Mouse (Mus musculus) CD4-positive, CD25-positive, alpha-beta regulatory T cell, adult 2 months (primary cell): ENCODE results near the gene Rgs6.

ENCODE experiments used
- DNase-seq: peaks from one replicate; pipeline ENCODE4 v3.0.0-alpha.2; 2012; ENCODE audit warnings: low read depth, low spot score

The Rgs6 gene

DNA sequence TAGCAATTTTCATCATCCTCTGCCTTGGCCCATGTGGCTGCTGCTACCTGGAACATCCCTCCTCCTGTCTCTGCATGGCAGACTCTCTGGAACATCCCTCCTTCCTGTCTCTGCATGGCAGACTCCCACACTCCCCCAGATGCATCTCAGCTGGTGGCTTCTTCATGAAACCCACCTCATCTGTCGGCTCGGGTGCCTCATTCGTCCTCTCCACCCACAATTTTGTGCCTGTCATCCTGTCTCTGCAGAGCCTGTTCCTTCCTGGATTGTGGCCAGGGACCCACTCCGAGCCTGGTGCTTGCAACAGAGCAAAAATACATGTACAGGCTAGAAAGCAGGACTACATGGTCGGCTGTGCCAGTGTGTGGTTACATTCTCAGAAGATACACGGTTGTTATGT lies 168.7 kb downstream of the Rgs6 start:
- DNase-seq = no peak

DNA sequence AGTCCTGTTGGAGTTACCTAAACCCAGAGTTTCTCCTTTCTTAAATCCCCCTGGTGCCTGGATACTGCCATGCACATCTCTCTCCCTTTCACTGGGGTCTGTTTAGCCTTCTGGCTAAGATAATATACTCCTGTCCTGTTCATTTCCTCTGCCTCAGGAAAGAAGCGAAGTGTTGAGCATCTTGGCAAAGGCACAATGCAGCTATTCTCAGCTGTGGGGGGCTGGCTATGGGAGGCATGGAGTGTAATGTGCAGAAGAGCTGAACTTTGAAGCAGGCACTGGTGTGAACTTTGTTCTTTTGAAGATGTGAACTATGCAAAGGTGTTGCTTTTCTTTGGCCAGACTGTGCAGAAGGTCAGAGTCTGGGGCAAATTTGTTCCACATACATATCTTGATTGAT lies 169.3 kb downstream of the Rgs6 start:
- DNase-seq = no peak

DNA sequence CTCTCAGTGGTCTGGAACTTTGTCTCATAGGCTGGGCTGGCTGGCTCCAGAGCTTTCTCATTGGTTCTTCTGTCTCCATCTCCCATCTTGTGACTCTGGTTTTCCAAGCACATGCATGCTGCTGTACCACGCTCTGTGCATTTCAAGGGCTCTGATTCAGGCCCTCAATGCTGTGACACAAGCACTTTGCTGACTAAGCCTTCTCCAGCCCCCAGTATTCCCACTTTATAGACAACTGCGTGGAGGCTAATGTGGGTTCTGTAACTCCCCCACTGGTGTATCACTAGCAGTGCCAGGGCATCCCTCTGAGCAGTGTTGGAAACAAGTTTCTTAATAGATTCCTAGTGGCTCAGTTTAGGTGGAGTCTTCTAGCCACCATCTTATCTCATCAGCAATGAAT lies 174.0 kb downstream of the Rgs6 start:
- DNase-seq = no peak

DNA sequence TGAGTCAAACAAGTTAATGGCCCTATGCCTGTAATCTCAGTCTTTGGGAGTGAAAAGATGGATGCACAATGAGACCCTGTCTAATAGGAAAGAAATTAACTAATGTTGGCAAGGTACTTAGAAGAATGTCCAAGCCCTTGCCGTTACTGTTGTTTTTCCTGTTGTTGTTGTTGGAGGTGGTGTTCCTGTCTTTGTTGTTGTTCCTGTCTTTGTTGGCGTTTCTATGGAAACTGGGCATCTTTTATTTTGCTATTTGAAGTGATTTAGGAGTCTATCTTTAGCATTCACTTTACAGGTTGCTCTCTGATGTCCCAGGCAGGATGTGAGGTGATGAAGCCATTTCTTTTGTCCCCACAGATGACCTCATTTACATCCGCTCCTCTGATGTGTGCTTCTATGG lies 180.6 kb downstream of the Rgs6 start:
- DNase-seq = no peak

DNA sequence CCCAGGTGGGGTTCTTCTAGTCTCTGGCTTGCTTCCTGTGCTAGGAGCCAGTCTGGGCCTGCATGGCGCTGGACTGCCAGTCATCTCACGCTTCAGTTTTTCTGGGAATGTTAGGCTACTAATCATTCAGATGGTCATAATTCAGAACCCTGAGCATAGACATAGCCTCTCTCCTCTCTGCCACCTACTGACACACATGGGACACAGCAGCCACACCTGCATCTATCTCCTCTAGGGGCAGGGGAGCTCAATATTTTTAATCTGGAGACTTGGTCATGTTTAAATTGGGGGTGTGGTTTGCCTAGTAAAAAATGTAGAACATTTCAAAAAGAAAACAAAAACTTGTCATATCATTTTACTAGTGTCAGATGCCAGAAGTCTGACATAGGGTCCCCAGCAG lies 184.1 kb downstream of the Rgs6 start:
- DNase-seq = no peak

DNA sequence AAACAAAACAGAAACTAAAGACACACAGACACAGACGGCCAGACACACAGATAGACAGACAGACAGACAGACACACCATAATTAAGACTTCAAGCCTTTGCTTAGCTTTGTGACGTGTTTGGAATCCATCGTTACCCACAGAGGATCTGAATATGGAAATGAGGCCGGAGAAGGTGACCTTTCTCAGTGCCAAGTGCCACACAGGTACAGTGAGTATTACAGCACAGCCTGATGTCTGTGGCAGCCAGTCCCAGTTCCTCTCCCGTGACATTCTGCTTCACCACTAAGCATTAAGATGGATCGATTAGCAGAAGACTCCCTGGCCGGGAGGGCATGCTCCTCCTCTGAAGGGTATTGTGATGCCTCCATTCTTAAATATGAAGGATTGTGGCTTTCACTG lies 186.5 kb downstream of the Rgs6 start:
- DNase-seq = no peak

DNA sequence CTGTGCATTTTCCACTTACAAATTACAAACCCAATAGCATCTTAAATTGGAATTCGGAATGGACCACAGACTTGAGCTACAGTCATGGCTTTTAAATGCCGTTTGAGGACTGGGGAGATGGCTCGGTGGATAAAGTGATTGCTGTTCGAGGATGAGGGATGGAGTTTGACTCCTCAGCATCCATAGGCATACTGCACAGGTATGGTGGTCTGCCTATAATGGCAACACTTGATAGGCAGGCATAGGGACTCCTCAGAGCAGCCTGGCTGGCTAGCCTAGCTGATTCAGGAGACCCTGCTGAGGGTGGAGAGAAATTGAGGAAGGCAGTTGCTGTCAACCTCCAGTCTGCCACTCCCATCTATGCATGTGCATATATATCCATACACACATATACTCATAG lies 188.6 kb downstream of the Rgs6 start:
- DNase-seq = no peak

DNA sequence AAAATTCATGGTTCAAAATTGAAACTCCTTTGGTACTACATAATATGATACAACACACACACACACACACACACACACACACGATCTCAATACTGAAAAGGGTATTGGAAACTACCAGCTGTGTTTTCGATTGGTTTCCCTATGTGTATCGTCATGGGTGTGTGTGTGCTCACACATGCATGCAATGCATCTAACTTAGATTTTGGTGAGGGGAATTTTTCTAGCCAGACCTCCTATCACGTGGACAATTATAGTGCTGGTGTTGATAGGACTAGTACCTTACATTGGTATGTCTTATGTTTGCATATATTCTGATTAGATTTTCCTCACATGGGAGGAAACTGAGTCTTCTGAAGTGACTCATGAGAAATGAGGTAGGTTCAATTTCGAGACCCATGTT lies 192.8 kb downstream of the Rgs6 start:
- DNase-seq = no peak

DNA sequence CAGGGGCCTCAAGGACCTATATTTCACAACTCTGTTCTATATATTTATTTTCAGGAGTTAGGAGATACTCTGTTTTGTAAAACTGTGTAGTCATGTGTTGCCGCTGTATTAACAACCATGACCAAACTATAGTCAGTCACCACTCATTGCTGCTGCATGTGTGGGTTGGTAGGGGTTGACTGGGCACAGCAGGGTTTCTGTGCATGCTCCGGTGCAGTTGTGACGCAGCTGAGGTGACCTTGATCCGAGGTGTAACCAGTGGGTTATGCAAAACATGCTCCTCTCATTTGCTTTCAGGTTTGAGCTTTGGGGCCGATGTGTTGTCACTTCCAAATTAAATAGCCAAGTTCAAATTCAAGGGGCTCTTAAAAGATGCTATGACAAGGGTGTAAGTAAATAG lies 193.3 kb downstream of the Rgs6 start:
- no peak for DNase-seq

DNA sequence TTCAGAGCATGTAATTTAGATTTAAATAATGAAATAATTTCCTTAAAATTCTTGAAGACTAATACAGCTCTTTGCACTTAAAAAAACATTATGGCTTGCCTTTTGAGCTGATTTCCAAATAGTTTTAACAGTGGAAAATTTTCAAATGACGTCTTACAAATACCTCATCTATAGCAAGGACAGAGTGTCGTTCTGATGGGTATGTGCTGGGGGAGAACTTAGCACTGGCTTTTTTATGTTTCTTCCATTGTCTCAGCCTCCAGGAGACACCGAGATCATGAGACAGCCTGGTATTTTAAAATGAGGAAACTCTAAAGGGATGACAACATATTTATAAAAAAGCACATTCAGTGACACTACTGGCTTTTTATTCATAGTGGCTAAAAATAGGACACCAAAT lies 204.0 kb downstream of the Rgs6 start:
- no peak for DNase-seq

DNA sequence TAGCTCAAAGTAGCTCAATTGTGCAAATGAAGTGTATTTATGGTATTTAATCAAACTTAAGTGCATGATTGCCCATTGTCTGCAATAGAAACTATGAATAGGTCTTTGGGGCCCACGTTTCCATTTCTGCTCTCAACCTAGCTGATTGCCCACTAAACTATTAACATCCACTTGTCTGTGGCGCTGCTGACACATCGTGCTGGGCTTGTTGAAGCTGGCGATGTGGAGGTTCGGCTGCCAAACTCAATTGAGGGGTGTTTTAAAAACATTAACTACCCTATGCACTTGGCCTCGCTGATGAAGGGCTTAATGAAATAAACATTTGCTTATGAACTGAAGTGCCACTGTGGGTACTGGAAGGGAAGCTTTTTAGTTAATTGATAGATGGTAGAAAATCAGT lies 211.8 kb downstream of the Rgs6 start:
- no peak for DNase-seq

DNA sequence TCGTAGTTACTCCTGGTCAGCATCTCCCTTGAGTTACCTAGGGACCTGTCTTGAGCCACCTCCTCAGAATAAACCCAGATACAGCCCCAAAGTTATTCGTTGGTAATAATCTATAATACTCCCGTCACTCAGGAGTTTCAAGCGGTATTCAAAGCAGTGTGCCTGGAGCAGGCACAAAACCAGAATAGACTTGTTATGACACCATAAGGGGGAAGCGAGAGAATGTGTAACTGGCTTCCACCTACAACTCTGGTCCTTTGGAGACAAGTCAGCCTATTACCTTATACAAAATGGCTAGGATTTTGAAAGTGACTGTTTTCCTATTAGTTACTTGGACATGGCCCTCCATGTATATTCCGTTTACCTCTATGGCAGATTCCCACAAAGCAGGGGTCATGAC lies 213.6 kb downstream of the Rgs6 start:
- no peak for DNase-seq

DNA sequence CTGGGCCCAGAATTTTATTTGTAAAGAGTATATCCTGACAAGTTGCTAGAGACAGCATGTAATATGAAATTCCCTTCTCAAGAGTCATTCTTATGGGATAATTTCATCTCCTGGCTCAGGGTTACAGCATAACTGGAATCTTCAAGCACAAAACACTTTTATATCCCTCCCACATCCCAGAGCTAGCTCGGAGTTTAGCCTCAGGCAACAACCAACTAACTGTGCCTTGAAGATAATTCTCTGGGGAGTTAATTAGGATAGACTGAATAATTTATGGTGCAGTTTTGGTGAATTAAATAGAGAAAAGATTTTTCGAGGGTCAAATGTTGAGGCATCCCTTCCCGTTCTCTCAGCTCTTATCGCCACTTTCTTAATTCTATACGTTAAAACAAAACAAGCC lies 214.6 kb downstream of the Rgs6 start:
- no peak for DNase-seq

DNA sequence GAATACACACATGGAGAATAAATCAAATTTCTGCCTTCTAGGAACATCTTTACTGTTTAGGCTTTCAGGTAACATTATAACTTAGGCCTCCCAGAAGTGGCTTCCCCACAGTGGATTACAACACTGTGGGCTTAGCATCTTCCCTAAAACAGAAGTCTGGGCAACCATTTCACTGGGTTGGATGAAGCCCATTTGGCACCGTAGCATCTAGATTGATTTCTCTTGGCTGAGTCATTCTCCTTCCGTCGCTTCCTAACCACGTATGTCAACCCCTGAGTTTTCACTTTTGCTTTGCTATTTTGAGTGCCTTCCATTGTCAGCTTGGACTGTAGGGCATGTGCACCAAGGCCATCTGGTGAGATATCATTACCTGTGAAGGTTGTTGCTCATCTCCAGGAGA lies 217.1 kb downstream of the Rgs6 start:
- no peak for DNase-seq

DNA sequence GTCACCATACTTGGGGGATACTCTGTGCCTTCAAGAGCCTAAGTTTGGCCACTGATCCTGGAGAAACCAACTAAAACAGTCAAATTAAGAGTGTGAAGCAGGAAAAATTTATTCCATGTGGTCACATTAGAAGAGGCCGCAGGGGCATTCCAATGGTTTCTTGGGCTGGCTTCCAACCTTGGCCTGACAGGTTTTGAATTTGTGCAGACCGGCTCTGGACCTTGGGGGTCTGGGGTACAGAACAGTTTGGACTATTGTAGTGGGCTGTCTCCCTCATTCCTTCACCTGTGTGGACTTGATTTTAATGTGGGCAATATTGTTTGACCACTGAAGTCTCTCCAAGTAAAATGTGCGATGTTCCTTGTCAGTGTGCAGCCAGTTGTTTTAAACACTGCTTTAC lies 222.5 kb downstream of the Rgs6 start:
- no peak for DNase-seq

DNA sequence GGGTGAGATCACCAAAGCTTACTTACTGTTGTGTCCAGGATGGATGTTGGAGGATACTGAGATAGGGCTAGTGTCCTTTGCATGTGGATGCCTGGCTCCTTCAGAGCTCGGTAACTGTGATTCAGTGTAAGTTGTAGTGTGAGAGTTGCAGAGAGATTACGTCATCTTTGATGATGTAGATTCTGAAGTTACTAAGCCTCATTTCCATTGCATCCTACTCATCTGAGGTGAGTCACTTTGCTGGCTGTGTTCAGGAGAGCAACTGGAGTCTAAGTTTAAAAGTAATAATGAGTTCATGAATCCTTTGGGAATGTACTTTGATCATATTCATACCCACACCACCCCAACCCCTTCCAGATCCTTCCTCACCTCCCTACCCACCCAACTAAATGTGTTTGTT lies 227.9 kb downstream of the Rgs6 start:
- DNase-seq = no peak

DNA sequence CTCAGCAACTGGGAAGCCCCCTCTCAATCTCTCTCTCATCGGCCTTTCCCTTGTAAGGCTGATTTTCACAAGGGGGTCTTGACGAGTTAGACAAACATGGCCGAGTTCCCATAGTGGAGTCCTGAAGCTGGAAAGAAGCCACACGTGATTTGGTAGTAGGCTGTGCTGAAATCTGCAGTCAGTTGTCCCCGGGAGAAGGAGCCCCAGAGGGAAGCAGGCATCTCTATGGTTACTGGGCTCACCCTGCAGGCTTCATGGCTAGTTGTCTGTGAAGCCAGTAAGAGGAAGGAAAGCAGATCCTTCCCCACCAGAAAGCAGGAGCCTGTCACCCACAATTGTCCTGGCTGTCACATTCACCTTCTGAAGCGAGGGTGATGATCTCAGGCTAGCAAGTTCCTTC lies 231.2 kb downstream of the Rgs6 start:
- no peak for DNase-seq

DNA sequence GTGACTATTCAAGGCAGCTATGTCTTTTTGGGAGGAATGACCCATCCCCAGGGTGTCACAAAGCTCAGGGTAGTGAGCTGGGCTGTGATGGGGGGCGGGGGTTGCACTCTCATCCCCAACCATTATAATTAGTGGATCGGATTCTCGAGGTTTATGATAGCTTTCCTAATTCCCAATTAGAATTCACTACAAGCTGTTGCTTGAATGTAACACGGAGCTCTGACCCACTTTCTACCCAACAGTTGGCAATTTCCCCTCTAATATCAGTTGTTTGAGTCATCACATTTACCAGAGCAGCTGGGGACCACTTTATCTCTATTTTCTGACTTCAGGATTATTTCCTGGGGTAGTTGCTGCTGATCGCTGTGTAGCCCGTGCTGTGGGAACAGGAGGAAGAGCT lies 231.9 kb downstream of the Rgs6 start:
- DNase-seq = no peak

DNA sequence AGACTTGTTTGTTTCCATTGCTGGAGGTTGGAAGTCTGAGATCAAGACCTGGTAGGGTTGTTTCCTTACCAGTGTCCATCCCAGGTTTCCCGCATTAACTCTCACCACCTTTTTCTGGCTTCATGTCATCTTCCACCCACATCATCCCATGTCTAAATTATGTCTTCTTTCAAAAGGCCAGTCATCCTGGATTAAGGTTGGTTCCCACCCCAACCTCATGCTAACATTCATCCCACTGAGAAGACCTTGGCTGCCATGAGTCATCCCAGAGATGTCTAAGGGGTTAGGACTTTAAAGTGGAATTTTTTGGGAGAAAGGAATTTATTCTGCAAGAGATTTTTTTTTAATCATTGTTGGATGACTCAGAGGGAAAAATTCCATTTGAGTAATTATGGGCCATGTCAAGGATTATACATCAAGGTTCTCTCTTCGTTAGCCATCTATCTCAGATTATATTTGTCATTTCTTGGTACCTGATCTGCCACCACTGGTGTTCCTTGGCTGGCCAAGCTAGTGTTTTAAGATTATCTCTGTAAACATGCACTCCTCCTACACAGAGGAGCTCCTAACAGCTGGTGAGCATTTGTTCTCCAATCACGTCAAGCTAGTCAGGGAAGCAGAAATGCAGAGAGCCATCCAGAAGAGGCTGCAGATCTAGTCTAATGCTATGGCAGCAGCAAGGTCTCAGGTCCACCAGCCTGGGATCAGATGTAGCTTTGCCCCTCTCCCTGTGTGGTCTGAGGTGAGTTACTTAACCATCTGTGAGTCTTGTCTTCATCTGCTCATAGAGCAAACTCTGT lies 234.9 kb downstream of the Rgs6 start:
- no peak for DNase-seq

DNA sequence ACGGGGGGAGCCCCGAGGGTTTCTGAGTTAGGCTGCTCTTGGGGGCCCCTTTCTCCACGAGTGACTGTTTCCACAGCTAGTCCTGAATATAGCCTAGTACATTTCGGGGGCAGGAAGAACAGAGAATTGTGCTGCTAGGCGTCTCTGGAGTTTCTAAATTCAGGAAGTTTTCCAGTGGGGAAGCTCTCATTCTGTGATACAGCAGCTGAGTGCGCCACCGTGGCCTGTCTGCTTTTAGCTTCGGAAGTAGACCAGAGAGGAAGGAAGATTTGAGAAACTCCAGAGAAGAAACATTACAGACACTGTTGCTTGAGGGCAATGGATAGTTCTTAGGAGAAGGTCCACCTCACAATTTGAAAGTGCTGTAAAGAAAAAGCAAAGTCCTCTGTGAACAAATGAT lies 242.2 kb downstream of the Rgs6 start:
- no peak for DNase-seq

DNA sequence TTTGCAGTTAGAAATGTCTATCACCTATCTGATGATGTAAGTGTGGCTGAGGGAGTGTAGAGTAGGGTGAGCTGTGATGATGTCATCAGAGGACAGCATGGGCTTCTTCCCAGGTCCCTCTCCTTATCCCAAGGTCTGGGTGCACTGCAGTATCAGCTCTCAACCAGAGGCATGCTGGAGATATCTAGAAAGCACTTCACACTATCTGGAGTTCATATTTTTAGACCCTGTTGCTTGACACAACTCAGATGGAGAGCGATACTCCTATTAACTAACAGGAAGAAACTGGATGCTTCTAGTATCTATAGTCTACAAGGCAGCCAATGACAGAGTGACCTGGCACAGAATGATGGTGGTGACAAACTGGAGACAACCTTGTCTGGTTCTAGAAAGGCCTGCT lies 250.5 kb downstream of the Rgs6 start:
- DNase-seq = no peak

DNA sequence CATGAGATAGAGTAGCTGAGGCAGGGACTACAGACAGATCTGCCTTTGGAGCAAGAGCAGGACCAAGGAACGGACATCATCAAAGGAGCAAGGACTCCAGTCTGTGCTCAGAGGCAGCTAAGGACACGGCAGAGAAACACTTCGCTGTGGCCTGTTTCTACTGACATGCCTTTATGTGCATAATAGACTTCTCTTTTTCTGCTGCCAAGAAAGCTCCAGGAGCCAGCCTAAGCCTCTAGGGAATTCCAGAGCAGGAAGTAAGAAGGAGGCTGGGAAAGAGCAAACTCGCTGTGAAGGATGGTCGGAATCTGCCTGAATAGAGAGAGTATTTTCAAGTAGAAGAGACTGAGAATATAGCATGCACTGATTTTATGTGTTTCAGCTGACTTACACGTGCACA lies 253.5 kb downstream of the Rgs6 start:
- DNase-seq = no peak

DNA sequence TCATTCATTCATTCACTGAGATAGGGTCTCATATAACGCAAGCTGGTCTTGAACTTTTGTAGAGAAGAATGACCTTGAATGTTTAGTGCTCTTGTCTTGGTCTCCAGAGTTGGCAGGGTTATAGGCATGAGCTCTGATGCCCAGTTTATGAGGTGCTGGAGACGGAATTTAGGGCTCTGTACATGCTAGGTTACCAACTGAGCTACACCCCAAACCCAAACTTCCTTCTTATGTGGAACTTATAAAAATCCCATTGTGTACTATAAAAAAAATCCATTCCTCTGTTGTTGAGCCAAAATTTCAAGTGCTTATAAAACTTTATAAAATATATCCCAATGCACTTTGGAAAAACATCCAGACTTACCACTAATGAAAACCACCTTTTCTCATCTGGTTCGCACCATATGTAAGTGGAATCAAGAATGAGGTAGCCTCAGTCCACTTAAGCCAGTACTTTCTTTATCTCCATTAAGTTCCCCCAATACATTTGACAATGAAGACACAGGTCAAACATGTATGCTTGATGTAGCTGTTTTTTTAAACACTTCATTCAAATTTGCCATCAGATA lies 260.3 kb downstream of the Rgs6 start:
- no peak for DNase-seq

DNA sequence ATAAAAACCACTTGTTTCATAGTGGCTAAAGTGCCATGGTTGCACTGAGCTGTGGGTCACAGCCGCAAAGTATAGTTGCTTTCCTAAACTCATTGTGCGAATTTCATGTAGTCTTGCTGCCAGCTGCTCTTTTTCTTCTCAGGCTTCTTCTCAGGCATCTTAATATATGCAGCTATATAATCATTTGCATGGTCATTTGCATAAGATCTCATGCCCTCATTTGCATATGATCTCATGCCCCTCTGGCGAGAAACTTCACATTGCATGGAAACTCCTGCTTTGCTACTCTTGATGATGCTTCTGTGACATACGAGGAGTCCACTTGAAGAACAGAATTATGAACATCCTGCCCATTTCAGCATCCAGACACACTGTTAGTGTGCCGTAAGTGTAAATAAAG lies 266.8 kb downstream of the Rgs6 start:
- DNase-seq = no peak
